In genomic region chr8:117284768-117285484, GRCm38 (mm10) we compare ENCODE assay signal across 23 mouse cellular contexts. TPM values are rescaled to one million over a fixed set of nuclear protein-coding genes. Genes with fewer than 3 reads are reported as not detected.
DNase-seq lines count a peak whose midpoint lies in the region; ATAC-seq lines count a peak whose summit lies in the region.
"Had no signal": no experiment of that assay in that cellular context is flagged by ENCODE, and none has a peak within 500 bp of the region (broad histone marks: within the 10 kb centered on the region; RNA-seq: fewer than 3 reads in every experiment).

No protein-coding gene starts in this region.

- ATAC-seq in forebrain, embryonic 14.5 days, result no peak
- ATAC-seq in megakaryocyte, adult 5-6 weeks (ENCODE audit: poor library complexity, severe bottlenecking), result no peak
- ATAC-seq in CD4-positive, CD25-positive, alpha-beta regulatory T cell, adult 4 months, result peak; percentile 24
- ATAC-seq: hindbrain, embryonic 16.5 days; intestine, postnatal 0 days; midbrain, embryonic 16.5 days had no signal

- no peak overlapping the region for H3K9ac ChIP-seq in forebrain, embryonic 14.5 days (ENCODE audit: low read length)
- H3K9ac ChIP-seq: embryonic facial prominence, embryonic 12.5 days; kidney, embryonic 15.5 days had no signal

- H3K27me3 ChIP-seq in forebrain, embryonic 10.5 days (ENCODE audit: poor library complexity, severe bottlenecking), result no peaks in the 10 kb centered on the region
- no peaks in the 10 kb centered on the region for H3K27me3 ChIP-seq in forebrain, embryonic 14.5 days (replicated peaks; ENCODE audit: control insufficient read depth, insufficient read depth, low read length)
- H3K27me3 ChIP-seq in megakaryocyte, embryonic 14.5 days (replicated peaks), result no peaks in the 10 kb centered on the region
- H3K27me3 ChIP-seq in splenic B cell, adult 2 months (ENCODE audit: control insufficient read depth, insufficient read depth, low read length, poor library complexity, severe bottlenecking), result no peaks in the 10 kb centered on the region
- H3K27me3 ChIP-seq: embryonic facial prominence, embryonic 12.5 days; kidney, embryonic 15.5 days had no signal

- no peak for DNase-seq in forebrain, embryonic 10.5 days (ENCODE audit: extremely low spot score, low spot score)
- no peak for DNase-seq in forebrain, embryonic 14.5 days (ENCODE audit: low spot score)
- DNase-seq in splenic B cell, adult 2 months (ENCODE audit: low read depth, low spot score), result peak; percentile 76
- no peak for DNase-seq in spleen, postnatal 4 days (ENCODE audit: low spot score in 2 of 2)
- no peak for DNase-seq in layer of hippocampus, adult 9-11 months
- DNase-seq: adrenal gland, adult 2 months; cerebellum, postnatal 10 days; gastrocnemius, postnatal 10 days; heart, adult 2 months; heart, postnatal 36 days; kidney, postnatal 4 days; lung, postnatal 10 days; retina, postnatal 1 day; thymus, postnatal 14 days had no signal

- peak overlapping the region; percentile 72; the same call in 1 of the 2 replicates for H3K27ac ChIP-seq in forebrain, embryonic 10.5 days
- no peak overlapping the region; the same call in 1 of the 2 replicates for H3K27ac ChIP-seq in forebrain, embryonic 14.5 days (ENCODE audit: low read depth, low read length)
- H3K27ac ChIP-seq: embryonic facial prominence, embryonic 12.5 days; heart, adult 2 months; kidney, embryonic 15.5 days had no signal

- no peak overlapping the region for H3K4me3 ChIP-seq in forebrain, embryonic 10.5 days
- no peak overlapping the region for H3K4me3 ChIP-seq in forebrain, embryonic 14.5 days (ENCODE audit: low read depth, low read length)
- peak overlapping the region; percentile 4 for H3K4me3 ChIP-seq in megakaryocyte, embryonic 14.5 days (replicated peaks)
- H3K4me3 ChIP-seq: embryonic facial prominence, embryonic 12.5 days; erythroblast, embryonic 14.5 days; heart, adult 2 months; kidney, embryonic 15.5 days had no signal

- no peak overlapping the region for H3K4me2 ChIP-seq in forebrain, embryonic 14.5 days (ENCODE audit: low read length)
- H3K4me2 ChIP-seq: embryonic facial prominence, embryonic 12.5 days; kidney, embryonic 15.5 days had no signal

- peaks cover 9% of the 10 kb centered on the region; the same call in 1 of the 2 replicates for H3K9me3 ChIP-seq in forebrain, embryonic 10.5 days
- H3K9me3 ChIP-seq in forebrain, embryonic 14.5 days (replicated peaks; ENCODE audit: control insufficient read depth, low read length), result no peaks in the 10 kb centered on the region
- no peaks in the 10 kb centered on the region for H3K9me3 ChIP-seq in megakaryocyte, embryonic 14.5 days
- H3K9me3 ChIP-seq: embryonic facial prominence, embryonic 12.5 days; kidney, embryonic 15.5 days had no signal

- H3K4me1 ChIP-seq in forebrain, embryonic 10.5 days, result peaks cover 61% of the 10 kb centered on the region
- peaks cover 3% of the 10 kb centered on the region for H3K4me1 ChIP-seq in forebrain, embryonic 14.5 days (ENCODE audit: control insufficient read depth, insufficient read depth, low read length)
- peaks cover 97% of the 10 kb centered on the region for H3K4me1 ChIP-seq in megakaryocyte, embryonic 14.5 days

- WGBS in forebrain, embryonic 10.5 days, result 93% methylated on average over 9 of the region's 9 CpGs
- WGBS in forebrain, embryonic 14.5 days, result 88% methylated on average over 9 of the region's 9 CpGs

- peaks cover 29% of the 10 kb centered on the region for H3K36me3 ChIP-seq in forebrain, embryonic 10.5 days (replicated peaks)
- H3K36me3 ChIP-seq in forebrain, embryonic 14.5 days (ENCODE audit: control insufficient read depth, insufficient read depth, low read length), result peaks cover 10% of the 10 kb centered on the region; the same call in 1 of the 2 replicates
- peaks cover 64% of the 10 kb centered on the region for H3K36me3 ChIP-seq in megakaryocyte, embryonic 14.5 days (replicated peaks; ENCODE audit: low read length)
- no peaks in the 10 kb centered on the region for H3K36me3 ChIP-seq in splenic B cell, adult 2 months (ENCODE audit: control insufficient read depth, insufficient read depth, low read length, poor library complexity, severe bottlenecking)

RNA-seq across cellular contexts. Expression of gene Cmip, which starts 28.1 kb away (rescaled TPM):
- 8.0 and 9.8 TPM in 2 replicates for polyA plus RNA-seq in forebrain, embryonic 10.5 days (2016; fragmentation: Nextera tagmentation; extraction: Ambion mirVana)
- 57.4 and 69.6 TPM in 2 replicates for polyA plus RNA-seq in forebrain, embryonic 14.5 days (2014; fragmentation: Nextera tagmentation; extraction: Ambion mirVana)
- polyA plus RNA-seq in megakaryocyte, embryonic 14.5 days (2012; ENCODE audit: insufficient read depth, low replicate concordance), result 92.3 and 120 TPM in 2 replicates
- total RNA-seq in megakaryocyte, adult 5-6 weeks (2015), result 58.4 and 60.3 TPM in 2 replicates
- total RNA-seq in megakaryocyte, adult 5-6 weeks (2017), result 22.7 and 26.5 TPM in 2 replicates
- polyA plus RNA-seq in CD4-positive, CD25-positive, alpha-beta regulatory T cell, adult 4 months (2017; shearing (Covaris generic)), result 10 to 100 TPM; 28.6 to 31.0 TPM
